Mouse (Mus musculus): ENCODE results near the gene Frmd8. TPM values are rescaled to one million over a fixed set of nuclear protein-coding genes. Genes with fewer than 3 reads are reported as not detected.

Gene Frmd8
- polyA plus RNA-seq, 1 experiment from 2014 or later, result 15.8 TPM

DNA sequence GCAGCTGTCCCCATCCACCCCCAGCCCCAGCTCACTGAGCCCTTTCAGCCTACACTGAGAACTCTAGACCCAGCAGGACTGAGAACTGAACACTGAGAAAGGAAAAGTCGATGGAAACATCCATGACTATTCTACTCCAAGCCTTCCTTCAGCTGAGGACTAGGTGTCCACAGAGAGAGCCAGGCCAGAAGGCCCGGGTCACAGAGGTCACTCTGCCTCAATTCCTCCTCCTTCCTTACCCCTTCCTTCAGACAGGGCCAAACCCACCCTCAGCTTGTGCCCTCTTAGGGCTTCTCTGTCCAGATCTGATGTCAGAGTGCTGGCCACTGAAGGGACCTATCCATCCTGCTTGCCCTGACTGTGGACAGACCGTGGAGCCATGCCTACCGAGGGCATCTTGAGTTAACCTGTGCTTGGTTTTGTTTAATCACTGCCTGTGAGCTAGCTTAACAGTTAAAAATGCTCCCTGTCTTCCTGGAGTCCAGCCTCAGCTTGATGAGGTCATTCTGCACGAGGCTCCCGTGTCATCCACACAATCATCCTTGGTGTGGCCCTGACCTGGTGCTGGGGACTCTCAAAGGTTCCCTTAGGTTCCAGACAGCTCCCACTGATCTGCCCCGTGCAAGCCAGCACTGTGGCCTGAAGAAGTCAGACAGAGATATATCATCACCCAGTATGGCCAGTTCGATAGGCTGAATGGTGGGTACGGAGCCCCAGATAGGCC, 64.1 kb downstream of the Frmd8 start:
- Histone ChIP-seq H3K27me3 (ENCODE audit: control insufficient read depth, insufficient read depth, low read length) (no peaks in the 10 kb centered on the region), H3K4me2 (ENCODE audit: low read depth, low read length) (no peak overlapping the region), H3K9ac (replicated peaks; ENCODE audit: low read length) (no peak overlapping the region; the same call in 1 of the 2 replicates), H3K9me3 (replicated peaks; ENCODE audit: control insufficient read depth, low read length) (no peaks in the 10 kb centered on the region), H3K4me1 (ENCODE audit: control insufficient read depth, insufficient read depth, low read length) (peaks cover 10% of the 10 kb centered on the region), H3K27ac (replicated peaks; ENCODE audit: low read depth, low read length) (0 out of 2 replicates have a peak overlapping the region, but pooled peaks have one; percentile 25), H3K36me3 (replicated peaks; ENCODE audit: control insufficient read depth, insufficient read depth, low read depth, low read length) (no peaks in the 10 kb centered on the region), H3K4me3 (ENCODE audit: low read depth, low read length) (no peak overlapping the region)
- ATAC-seq (replicated peaks; ENCODE audit: insufficient number of reproducible peaks, low FRiP score, low TSS enrichment, low read depth) (no peak), DNase-seq (ENCODE audit: low spot score) (no peak)
- 70% methylated on average over 9 of the region's 9 CpGs for WGBS

DNA sequence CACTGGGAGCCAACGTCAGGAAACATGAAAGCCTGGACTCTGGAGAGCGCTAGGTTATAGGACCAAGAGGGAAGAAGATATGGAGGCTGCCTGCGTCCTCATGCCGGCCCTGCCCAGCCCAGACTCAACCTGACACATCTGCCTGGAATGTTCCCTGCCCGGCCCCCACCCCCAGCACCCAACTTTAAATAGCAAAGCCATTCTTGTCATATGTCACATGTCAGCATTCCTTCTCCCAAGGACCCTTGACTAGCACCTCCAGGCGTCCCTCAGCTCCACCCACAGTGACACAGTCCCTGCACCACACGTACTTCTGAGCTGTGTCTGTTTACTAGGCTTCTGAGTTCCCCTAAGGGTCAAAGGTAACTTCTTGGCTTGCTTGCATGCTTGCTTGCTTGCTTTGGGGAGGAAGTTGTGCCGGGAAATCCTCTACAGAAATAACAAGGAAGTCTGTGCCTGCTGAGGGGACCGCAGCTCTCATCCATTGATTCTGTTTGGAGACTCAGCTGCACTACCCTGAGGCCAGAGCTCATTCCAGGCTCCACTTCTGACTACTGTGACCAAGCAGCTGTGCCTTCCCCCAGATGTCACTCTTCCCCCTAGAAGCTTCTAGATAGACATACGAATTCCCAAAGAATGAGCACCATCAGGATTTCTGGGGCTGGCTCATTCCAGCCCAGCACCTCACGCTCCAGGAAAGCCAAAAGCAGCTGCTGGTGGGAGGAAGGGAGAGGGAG, 64.8 kb downstream of the Frmd8 start:
- DNase-seq (ENCODE audit: low spot score), result no peak
- no peak overlapping the region for H3K4me3 ChIP-seq (ENCODE audit: low read depth, low read length)
- 29% methylated on average over 11 of the region's 11 CpGs for WGBS
- peak overlapping the region; percentile 25; the same call in 1 of the 2 replicates for H3K27ac ChIP-seq (replicated peaks; ENCODE audit: low read depth, low read length)
- H3K9ac ChIP-seq (replicated peaks; ENCODE audit: low read length), result peak overlapping the region; percentile 15
- H3K9me3 ChIP-seq (replicated peaks; ENCODE audit: control insufficient read depth, low read length), result no peaks in the 10 kb centered on the region
- H3K4me1 ChIP-seq (ENCODE audit: control insufficient read depth, insufficient read depth, low read length), result peaks cover 10% of the 10 kb centered on the region
- H3K4me2 ChIP-seq (ENCODE audit: low read depth, low read length), result no peak overlapping the region
- no peaks in the 10 kb centered on the region for H3K27me3 ChIP-seq (ENCODE audit: control insufficient read depth, insufficient read depth, low read length)
- no peak for ATAC-seq (replicated peaks; ENCODE audit: insufficient number of reproducible peaks, low FRiP score, low TSS enrichment, low read depth)
- no peaks in the 10 kb centered on the region for H3K36me3 ChIP-seq (replicated peaks; ENCODE audit: control insufficient read depth, insufficient read depth, low read depth, low read length)

DNA sequence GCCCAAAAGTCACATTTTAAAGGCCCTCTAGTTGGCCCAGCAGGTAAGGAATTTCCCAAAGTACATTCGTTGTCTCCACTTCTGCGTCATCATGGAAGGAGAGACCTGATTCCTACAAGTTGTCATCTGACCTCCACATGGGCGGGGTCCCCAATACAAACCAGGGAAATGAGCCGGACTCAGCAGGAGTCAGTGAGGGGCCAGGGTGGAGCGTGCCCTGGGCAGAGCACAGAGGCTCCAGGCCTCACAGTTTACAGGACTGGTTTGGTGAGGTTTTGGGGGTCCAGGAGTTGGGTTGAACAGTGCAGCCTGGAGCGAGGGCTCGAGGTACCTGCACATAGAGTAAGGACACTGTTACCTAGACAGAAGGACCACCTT, 65.4 kb downstream of the Frmd8 start:
- Histone ChIP-seq H3K27me3 (ENCODE audit: control insufficient read depth, insufficient read depth, low read length) (no peaks in the 10 kb centered on the region), H3K4me2 (ENCODE audit: low read depth, low read length) (no peak overlapping the region), H3K9me3 (replicated peaks; ENCODE audit: control insufficient read depth, low read length) (no peaks in the 10 kb centered on the region), H3K9ac (replicated peaks; ENCODE audit: low read length) (no peak overlapping the region; the same call in 1 of the 2 replicates), H3K4me1 (ENCODE audit: control insufficient read depth, insufficient read depth, low read length) (peaks cover 10% of the 10 kb centered on the region), H3K36me3 (replicated peaks; ENCODE audit: control insufficient read depth, insufficient read depth, low read depth, low read length) (no peaks in the 10 kb centered on the region), H3K4me3 (ENCODE audit: low read depth, low read length) (no peak overlapping the region), H3K27ac (replicated peaks; ENCODE audit: low read depth, low read length) (peak overlapping the region; percentile 25; the same call in 1 of the 2 replicates)
- no peak for ATAC-seq (replicated peaks; ENCODE audit: insufficient number of reproducible peaks, low FRiP score, low TSS enrichment, low read depth)
- DNase-seq (ENCODE audit: low spot score), result no peak
- 41% methylated on average over 7 of the region's 7 CpGs for WGBS

DNA sequence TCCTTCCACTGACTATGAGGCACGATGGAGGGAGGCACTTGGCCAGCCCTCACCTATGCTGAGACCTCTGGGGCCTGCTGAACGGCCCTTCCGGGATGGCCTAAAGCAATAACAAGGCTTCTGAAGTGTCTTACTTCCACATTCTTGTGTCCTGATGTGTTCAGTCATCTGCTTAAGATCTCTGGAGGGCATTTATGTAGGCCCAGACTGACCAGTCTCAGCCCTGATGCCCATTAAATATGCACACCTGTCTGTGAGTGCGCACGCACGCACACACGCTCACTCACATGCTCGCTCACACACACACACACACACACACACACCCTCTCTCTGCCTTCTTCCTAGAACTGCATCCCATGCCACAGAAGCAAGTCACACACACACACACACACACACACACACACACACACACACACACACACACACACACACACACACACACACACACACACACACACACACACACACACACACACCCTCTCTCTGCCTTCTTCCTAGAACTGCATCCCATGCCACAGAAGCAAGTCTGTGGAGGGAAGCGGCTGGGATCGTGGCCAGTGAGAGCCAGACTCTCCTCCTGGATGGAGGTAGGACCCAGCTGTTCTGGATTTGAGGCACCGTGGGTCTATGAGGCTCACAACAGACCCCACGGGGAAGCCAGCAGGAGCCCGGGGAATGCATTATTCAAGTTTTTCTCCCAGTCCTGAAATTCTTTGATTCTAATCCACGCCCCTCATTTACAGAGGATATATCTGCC, 65.9 kb downstream of the Frmd8 start:
- Histone ChIP-seq H3K27ac (replicated peaks; ENCODE audit: low read depth, low read length) (peak overlapping the region; percentile 25; the same call in 1 of the 2 replicates), H3K36me3 (replicated peaks; ENCODE audit: control insufficient read depth, insufficient read depth, low read depth, low read length) (no peaks in the 10 kb centered on the region), H3K4me1 (ENCODE audit: control insufficient read depth, insufficient read depth, low read length) (peaks cover 15% of the 10 kb centered on the region), H3K9me3 (replicated peaks; ENCODE audit: control insufficient read depth, low read length) (no peaks in the 10 kb centered on the region), H3K4me2 (ENCODE audit: low read depth, low read length) (no peak overlapping the region), H3K27me3 (ENCODE audit: control insufficient read depth, insufficient read depth, low read length) (no peaks in the 10 kb centered on the region), H3K4me3 (ENCODE audit: low read depth, low read length) (no peak overlapping the region), H3K9ac (replicated peaks; ENCODE audit: low read length) (no peak overlapping the region)
- 67% methylated on average over 14 of the region's 14 CpGs for WGBS
- no peak for DNase-seq (ENCODE audit: low spot score)
- no peak for ATAC-seq (replicated peaks; ENCODE audit: insufficient number of reproducible peaks, low FRiP score, low TSS enrichment, low read depth)

DNA sequence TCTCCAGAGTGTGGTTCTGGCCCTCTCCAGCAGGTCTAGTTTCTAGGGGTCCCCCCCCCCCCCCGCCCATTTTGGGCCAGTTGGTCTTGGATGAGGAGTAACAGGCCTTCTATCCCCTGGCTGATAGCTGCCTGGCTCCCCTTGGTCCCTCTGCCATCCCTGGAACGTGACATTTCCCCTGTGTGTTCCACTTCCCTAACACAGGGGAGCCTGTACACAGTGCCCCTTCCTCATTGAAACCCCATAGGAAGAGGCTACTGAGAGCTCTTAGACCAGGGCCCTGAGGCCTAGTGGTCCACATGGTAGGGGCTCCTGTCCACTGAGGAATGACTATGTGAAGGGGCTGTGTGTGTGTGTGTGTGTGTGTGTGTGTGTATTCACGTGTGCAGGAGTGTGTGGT, 67.3 kb downstream of the Frmd8 start:
- Histone ChIP-seq H3K36me3 (replicated peaks; ENCODE audit: control insufficient read depth, insufficient read depth, low read depth, low read length) (no peaks in the 10 kb centered on the region), H3K9ac (replicated peaks; ENCODE audit: low read length) (no peak overlapping the region), H3K4me2 (ENCODE audit: low read depth, low read length) (no peak overlapping the region), H3K4me1 (ENCODE audit: control insufficient read depth, insufficient read depth, low read length) (peaks cover 17% of the 10 kb centered on the region), H3K27me3 (ENCODE audit: control insufficient read depth, insufficient read depth, low read length) (no peaks in the 10 kb centered on the region), H3K27ac (replicated peaks; ENCODE audit: low read depth, low read length) (no peak overlapping the region), H3K4me3 (ENCODE audit: low read depth, low read length) (no peak overlapping the region), H3K9me3 (replicated peaks; ENCODE audit: control insufficient read depth, low read length) (no peaks in the 10 kb centered on the region)
- no peak for DNase-seq (ENCODE audit: low spot score)
- WGBS, result 78% methylated on average over 3 of the region's 3 CpGs
- ATAC-seq (replicated peaks; ENCODE audit: insufficient number of reproducible peaks, low FRiP score, low TSS enrichment, low read depth), result no peak

DNA sequence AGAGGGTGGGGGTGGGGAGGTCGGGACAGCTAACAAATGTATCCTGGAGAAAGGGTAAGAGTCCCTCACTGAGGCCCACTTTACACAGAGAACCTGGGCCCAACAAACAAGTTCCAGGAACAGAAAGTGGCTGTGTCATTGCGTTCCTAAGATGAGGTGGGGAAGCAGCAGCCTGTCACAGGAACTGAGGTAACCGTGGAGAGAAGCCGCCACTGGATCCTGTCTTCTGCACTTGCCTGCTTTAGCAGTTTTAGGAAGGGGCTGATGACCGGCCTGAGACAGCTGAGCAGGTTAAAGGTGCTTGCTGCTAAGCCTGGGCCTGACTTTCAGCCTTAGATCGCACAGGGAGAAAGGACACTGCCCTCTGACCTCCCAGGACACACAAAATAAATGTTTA, 68.3 kb downstream of the Frmd8 start:
- Histone ChIP-seq H3K4me1 (ENCODE audit: control insufficient read depth, insufficient read depth, low read length) (peaks cover 13% of the 10 kb centered on the region), H3K4me3 (ENCODE audit: low read depth, low read length) (no peak overlapping the region), H3K9ac (replicated peaks; ENCODE audit: low read length) (no peak overlapping the region), H3K27me3 (ENCODE audit: control insufficient read depth, insufficient read depth, low read length) (no peaks in the 10 kb centered on the region), H3K4me2 (ENCODE audit: low read depth, low read length) (no peak overlapping the region), H3K36me3 (replicated peaks; ENCODE audit: control insufficient read depth, insufficient read depth, low read depth, low read length) (no peaks in the 10 kb centered on the region), H3K27ac (replicated peaks; ENCODE audit: low read depth, low read length) (0 out of 2 replicates have a peak overlapping the region, but pooled peaks have one; percentile 25), H3K9me3 (replicated peaks; ENCODE audit: control insufficient read depth, low read length) (no peaks in the 10 kb centered on the region)
- DNase-seq (ENCODE audit: low spot score) (no peak), ATAC-seq (replicated peaks; ENCODE audit: insufficient number of reproducible peaks, low FRiP score, low TSS enrichment, low read depth) (no peak)
- 29% methylated on average over 6 of the region's 6 CpGs for WGBS

DNA sequence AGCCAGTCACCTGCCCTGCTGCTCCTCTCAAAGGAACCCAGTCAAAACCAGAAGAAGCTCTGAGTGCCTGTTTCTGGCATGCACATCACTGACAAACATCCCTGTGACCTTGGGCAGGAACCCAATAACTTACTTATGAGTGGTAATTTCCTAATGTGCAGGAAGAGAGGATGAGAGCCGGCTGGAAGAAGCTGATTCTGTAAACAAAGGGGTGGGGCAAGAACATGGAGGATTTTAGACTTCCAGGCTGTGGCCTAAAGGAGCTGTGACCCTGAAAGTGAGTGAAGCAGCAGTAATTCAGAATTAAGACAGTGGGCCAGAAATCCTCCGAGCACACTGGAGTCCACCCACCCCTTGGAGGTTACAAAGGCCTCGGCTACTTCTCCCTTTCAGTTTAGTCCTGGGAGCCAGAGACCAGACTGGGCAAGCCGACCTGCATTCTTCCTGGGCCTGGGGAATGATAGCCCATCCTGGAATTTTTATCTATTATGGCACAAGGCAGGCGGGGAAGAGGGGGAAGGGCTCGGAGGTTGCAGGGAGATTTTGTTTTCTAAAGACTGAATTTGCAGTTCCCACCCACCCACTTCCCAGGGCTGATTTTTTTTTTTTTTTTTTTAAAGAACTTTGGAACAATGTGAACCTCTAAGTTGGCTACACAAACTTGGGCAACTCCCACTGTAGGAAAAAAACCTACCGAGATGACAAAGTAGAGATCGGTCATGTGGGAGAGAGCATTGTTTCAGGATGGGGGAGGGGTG, 68.8 kb downstream of the Frmd8 start:
- H3K9ac ChIP-seq (replicated peaks; ENCODE audit: low read length), result peak overlapping the region; percentile 47
- no peaks in the 10 kb centered on the region for H3K36me3 ChIP-seq (replicated peaks; ENCODE audit: control insufficient read depth, insufficient read depth, low read depth, low read length)
- H3K4me3 ChIP-seq (ENCODE audit: low read depth, low read length), result no peak overlapping the region
- peaks cover 13% of the 10 kb centered on the region for H3K4me1 ChIP-seq (ENCODE audit: control insufficient read depth, insufficient read depth, low read length)
- H3K9me3 ChIP-seq (replicated peaks; ENCODE audit: control insufficient read depth, low read length), result no peaks in the 10 kb centered on the region
- peak overlapping the region; percentile 31; the same call in 1 of the 2 replicates for H3K27ac ChIP-seq (replicated peaks; ENCODE audit: low read depth, low read length)
- 10% methylated on average over 8 of the region's 8 CpGs for WGBS
- DNase-seq (ENCODE audit: low spot score) (no peak), ATAC-seq (replicated peaks; ENCODE audit: insufficient number of reproducible peaks, low FRiP score, low TSS enrichment, low read depth) (no peak)
- no peaks in the 10 kb centered on the region for H3K27me3 ChIP-seq (ENCODE audit: control insufficient read depth, insufficient read depth, low read length)
- H3K4me2 ChIP-seq (ENCODE audit: low read depth, low read length), result no peak overlapping the region

Measured in embryonic facial prominence, embryonic 11.5 days (tissue).